Mouse (Mus musculus): ENCODE results near the gene Aldh3b2.
A peak's percentile ranks its signal among the peaks of the same experiment; 100 is the strongest.

The Aldh3b2 gene

DNA sequence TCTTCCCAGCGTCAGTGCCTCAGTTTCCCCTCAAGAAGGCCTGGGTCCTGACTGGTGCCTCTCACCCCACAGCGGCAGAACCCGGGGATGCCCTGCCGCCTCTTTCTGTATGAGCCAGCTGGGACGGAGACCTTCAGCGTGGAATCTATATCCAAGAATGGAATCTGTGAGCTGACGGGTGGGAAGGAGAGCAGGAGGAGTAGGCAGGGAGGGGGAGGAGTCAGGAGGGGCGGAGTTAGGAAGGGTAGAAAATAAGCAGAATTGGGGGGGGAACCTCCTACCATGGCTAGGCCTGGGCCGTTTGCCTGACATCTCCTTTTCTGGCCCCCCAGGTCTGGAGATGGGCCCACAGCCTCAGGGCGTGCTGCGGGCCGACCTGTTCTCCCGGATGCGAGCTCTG lies 15.9 kb downstream of the Aldh3b2 start:
- DNase-seq (ENCODE audit: low spot score) = no peak

- DNase-seq (ENCODE audit: low spot score) = no peak
Observed at GRCm38 (mm10) chr19:3988750-3989149, 16.6 kb downstream of the Aldh3b2 start.

- no peak for DNase-seq (ENCODE audit: low spot score)
Observed at GRCm38 (mm10) chr19:3990804-3991203, 18.7 kb downstream of the Aldh3b2 start.

DNA sequence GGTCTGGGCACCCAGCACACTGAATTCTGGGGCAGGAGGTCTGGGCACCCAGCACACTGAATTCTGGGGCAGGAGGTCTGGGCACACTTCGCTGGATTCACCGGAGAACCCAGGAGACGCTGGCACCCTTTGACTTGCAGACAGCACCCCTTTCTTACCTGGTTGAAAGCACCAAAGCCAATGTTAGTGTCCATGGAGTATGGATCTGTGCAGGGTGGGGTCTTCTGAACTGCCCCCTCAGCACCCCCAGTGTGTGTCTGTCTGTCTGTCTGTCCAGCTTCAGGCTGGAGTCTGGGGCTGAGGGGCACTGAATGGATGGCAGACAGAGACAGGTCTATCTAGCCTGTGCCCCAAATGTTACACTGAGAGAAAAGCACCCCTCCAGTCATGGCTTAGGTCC lies 19.4 kb downstream of the Aldh3b2 start:
- DNase-seq (ENCODE audit: low spot score) = no peak

DNA sequence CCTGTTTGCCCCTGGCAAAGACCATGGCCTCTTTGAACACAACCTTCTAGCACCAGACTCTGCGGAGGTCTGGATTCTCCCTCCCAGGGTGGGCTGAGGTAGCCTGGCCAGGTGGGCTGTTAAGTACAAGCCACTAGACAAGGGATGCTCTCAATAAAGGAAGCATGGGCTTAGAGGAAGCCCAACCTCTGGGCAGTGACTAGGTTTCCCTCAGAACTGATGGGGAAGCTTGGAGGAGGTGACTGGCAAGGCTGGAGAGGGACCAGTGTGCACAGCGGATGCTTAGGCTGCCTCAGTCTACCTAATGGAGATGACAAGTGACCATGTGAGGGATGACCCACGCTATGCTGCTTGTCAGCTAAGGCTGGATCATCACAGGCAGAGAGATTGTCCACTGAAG lies 19.8 kb downstream of the Aldh3b2 start:
- DNase-seq (ENCODE audit: low spot score) = no peak

GRCm38 (mm10) chr19:3992416-3992815 lies 20.3 kb downstream of the Aldh3b2 start, which contains the start of gene Tbx10:
Tbx10 (plus strand) TSS chr19:3992752.
- no peak for DNase-seq (ENCODE audit: low spot score)

GRCm38 (mm10) chr19:3994932-3995331 lies 22.8 kb downstream of the Aldh3b2 start:
- no peak for DNase-seq (ENCODE audit: low spot score)

DNA sequence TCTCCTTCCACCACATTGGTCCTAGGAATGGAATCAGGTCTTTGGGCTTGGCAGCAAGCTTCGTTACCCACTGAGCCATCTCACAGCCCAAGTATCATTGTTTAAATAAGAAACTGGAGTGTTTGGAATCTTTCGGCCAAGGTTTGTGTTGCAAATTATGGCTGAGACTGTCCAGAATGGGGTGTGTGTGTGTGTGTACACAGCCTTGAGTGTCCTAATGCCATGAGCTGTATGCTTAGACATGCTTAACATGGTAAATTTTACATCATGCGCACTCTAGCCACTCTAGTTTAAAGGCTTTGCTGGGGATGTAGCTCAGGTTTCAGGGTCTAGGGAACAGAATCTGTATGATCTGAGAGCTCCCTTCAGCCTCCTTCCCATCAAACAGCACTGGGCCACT lies 23.4 kb downstream of the Aldh3b2 start:
- DNase-seq (ENCODE audit: low spot score) = no peak

- no peak for DNase-seq (ENCODE audit: low spot score)
Observed at GRCm38 (mm10) chr19:3996106-3996505, 24.0 kb downstream of the Aldh3b2 start.

- no peak for DNase-seq (ENCODE audit: low spot score)
Observed at GRCm38 (mm10) chr19:3996747-3997146, 24.6 kb downstream of the Aldh3b2 start.

DNA sequence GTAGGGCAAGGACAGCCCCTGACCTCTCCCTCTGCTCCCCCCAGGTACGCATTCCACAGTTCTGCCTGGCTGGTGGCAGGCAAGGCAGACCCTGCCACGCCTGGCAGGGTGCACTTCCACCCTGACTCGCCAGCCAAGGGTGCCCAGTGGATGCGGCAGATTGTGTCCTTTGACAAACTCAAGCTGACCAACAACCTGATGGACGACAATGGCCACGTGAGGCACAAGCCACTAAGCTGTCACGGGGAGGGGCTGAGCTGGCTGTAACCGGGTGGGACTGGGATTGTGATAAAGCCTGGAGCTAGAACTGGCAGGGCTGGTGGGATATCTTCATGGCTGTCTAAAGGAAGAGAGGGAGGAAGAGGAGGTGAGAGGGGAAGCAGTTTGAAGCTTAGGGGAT lies 25.1 kb downstream of the Aldh3b2 start:
- no peak for DNase-seq (ENCODE audit: low spot score)

DNA sequence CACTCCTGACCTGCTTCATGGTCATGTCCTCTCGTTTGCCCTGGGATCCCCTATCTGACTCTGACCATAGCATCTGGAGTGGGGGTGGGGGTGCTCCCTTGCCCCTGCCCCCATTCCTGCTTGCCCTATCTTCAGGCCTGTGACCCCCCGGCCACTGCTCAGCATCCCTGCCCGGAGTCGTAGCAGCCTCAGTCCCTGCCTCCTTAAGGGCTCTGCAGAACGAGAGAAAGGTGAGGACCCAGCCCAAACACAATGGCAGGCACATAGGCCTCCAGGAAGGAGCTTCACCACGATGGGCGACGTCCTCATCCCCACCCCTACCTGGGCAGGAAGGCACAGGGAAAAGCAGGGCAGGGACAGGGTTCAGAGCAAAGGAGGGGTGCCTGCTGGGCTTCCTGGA lies 26.2 kb downstream of the Aldh3b2 start:
- DNase-seq (ENCODE audit: low spot score) = no peak

- no peak for DNase-seq (ENCODE audit: low spot score)
Observed at GRCm38 (mm10) chr19:3999121-3999730, 27.1 kb downstream of the Aldh3b2 start.

- peak; percentile 97 for DNase-seq (ENCODE audit: low spot score)
Observed at GRCm38 (mm10) chr19:4000119-4000900, 28.2 kb downstream of the Aldh3b2 start, which contains the start of the genes Nudt8 and Gm49405. Nudt8 (plus strand) TSS chr19:4000580. Gm49405 (plus strand) TSS chr19:4000626.

GRCm38 (mm10) chr19:4000949-4001525 lies 28.9 kb downstream of the Aldh3b2 start:
- no peak for DNase-seq (ENCODE audit: low spot score)

GRCm38 (mm10) chr19:4001752-4002151 lies 29.6 kb downstream of the Aldh3b2 start:
- no peak for DNase-seq (ENCODE audit: low spot score)

GRCm38 (mm10) chr19:4003112-4003511 lies 31.0 kb downstream of the Aldh3b2 start, which contains the start of gene Doc2g:
Doc2g (plus strand) TSS chr19:4003313.
- DNase-seq (ENCODE audit: low spot score) = no peak

DNA sequence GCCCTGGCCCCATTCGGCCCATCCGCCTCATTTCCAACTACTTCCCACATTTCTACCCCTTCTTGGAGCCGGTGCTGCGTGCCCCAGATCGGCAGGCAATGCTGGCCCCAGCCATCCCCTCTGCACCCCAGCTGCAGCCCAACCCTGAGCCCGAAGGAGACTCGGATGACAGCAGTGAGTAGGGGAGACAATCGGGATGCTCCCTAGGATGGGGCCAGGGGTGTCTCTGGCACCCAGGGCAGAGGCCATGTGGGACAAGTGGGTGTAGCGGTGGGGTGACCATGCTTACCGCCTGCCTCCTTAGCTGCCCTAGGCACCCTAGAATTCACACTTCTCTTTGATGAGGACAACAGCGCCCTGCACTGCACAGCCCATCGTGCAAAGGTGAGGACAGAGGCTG lies 31.5 kb downstream of the Aldh3b2 start:
- DNase-seq (ENCODE audit: low spot score) = no peak

GRCm38 (mm10) chr19:4004331-4004730 lies 32.2 kb downstream of the Aldh3b2 start:
- DNase-seq (ENCODE audit: low spot score) = no peak

DNA sequence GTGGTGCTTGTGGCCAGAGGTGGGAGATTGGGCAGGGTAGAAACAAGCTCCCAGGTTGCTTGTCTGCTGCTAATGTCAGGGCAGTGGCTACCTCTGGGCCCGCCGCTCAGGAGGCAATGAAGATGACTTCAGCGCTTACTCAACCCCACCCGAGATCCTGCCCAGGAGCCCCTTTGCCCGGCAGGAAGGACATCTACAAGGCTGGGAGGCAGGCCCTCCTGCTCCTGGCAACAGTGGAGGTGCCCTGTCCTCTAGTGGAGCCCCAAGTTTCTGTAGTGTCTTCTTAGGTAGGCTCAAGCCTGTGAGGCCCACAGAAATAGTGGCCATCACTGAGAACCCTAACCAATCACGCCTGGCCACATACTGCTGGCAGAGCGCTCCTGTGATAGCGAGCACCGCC lies 33.0 kb downstream of the Aldh3b2 start:
- no peak for DNase-seq (ENCODE audit: low spot score)

DNA sequence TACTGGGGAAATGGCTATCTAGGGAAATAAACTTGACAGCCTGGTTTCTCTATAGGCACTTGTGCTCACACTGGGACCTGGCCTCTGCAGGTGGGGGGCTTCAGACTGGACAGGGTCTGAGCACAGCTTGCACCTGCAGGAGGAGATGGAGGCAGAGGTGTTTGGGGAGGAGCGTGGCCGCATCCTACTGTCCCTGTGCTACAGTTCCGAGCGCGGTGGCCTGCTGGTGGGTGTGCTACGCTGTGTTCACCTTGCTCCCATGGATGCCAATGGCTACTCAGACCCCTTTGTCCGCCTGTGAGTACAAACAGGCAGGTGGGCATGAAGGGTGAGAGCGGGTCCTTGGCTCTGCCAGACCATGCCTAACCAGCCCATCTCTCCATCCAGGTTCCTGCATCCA lies 33.8 kb downstream of the Aldh3b2 start:
- DNase-seq (ENCODE audit: low spot score) = no peak

DNA sequence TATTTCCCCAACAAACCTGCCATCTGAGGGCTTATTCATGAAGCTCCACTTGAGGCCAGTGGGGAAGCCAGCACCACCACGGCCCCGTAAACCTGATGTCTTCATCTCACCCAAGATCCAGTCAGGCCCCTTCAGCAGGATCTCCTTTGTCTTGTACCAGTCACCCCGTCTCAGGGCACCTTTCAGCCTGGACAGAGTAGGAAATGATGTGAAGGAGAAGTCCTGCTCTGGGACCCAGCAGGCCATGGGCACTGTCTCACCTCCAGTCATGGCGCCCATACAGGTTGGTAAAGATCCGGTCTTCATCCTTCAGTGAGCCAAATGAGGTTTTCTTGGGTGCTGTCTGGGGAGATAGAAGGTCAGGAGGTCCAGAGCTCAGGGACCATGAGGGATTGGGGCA lies 39.0 kb downstream of the Aldh3b2 start:
- no peak for DNase-seq (ENCODE audit: low spot score)

DNA sequence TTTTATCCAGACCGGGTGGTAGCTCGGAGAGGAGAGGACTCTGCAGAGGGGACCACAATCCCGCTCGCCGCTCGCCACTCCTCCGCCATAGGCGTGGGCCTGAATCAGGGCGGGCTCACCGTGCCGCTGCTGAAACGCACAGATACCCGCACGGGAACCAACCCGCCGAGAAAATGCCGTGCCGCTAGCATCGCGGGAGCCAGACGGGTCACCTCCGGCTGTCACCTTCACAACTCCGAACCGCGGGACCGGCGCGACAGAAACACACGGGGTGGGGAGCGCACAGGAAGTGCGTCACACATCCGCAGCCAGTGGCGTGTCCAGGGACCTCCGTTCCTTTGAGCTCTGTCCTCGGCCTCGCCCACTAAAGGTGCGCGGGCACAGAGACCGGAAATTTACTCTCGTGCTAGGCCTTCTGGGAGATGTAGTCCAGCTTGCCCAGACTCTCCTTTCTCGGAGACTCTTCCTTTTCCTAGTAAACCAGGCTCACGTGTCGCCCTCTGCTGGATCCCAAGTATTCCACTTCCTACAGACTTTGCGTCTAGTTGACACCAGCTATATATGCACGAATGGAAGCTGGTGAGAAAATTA lies 40.4 kb downstream of the Aldh3b2 start, which contains the start of gene Ndufv1:
TSS of gene Ndufv1 (minus strand) at position 375 of the 591 bp plus-strand sequence.
- peak; percentile 91 for DNase-seq (ENCODE audit: low spot score)
